Mouse (Mus musculus): ENCODE measurements at regions not wholly inside any gene's neighbourhood (a gene's known extent, or its start where the extent isn't known, plus 50 kb on each side); places are given as distances from the start of the nearest gene placed in this dataset.

GRCm38 (mm10) chr11:27280791-27281190 lies 687.0 kb upstream of the Vrk2 start:
- no peak for DNase-seq (ENCODE audit: low read depth, low spot score)

DNA sequence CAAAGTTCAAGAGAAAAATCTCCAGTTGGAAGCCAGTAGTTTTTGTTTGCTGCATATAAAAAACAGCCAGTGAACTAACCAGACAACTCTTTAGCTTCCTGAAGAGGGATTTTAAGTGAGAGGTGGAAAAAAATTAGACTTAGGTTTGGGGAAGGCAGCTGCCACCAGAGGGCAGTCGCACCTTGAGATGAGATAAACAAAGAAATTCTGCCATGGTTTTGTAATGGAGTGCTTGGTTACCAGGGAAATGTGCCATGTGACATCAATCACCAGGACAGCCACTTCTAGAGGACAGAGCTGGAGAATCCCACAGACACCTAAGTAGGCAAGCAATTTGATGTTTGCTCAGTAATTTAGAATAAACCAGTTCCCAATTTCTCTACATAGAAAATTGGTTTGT lies 670.5 kb upstream of the Vrk2 start:
- DNase-seq (ENCODE audit: low read depth, low spot score): peak; percentile 53

GRCm38 (mm10) chr11:27258521-27258920 lies 664.7 kb upstream of the Vrk2 start:
- no peak for DNase-seq (ENCODE audit: low read depth, low spot score)

- DNase-seq (ENCODE audit: low read depth, low spot score): no peak
Measured at GRCm38 (mm10) chr11:27235884-27236283, 642.1 kb upstream of the Vrk2 start.

DNA sequence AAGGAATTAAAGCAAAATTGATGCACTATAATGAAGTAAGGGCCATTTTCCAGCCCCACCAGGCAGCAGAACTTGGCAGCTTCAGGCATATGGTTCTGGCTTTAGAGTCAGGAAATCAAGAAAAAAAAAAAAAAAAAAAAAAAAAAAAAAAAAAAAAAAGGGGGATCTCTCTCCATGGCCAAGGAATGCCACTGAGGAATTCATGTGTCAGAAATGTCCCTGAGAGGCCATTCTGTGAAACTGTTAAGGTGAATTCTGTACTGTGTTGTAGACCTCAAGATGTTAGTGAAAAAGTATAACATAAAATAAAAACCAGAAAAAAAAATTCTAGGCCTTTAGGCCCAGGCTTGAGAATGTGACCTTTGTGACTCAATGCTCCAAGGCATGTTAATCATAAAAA lies 632.7 kb upstream of the Vrk2 start:
- no peak for DNase-seq (ENCODE audit: low read depth, low spot score)

- no peak for DNase-seq (ENCODE audit: low read depth, low spot score)
Measured at GRCm38 (mm10) chr11:27222436-27222835, 628.6 kb upstream of the Vrk2 start.

GRCm38 (mm10) chr11:27221956-27222355 lies 628.2 kb upstream of the Vrk2 start:
- no peak for DNase-seq (ENCODE audit: low read depth, low spot score)

- no peak for DNase-seq (ENCODE audit: low read depth, low spot score)
Measured at GRCm38 (mm10) chr11:27219715-27220699, 626.2 kb upstream of the Vrk2 start.

- DNase-seq (ENCODE audit: low read depth, low spot score): no peak
Measured at GRCm38 (mm10) chr11:27215752-27216151, 622.0 kb upstream of the Vrk2 start.

- no peak for DNase-seq (ENCODE audit: low read depth, low spot score)
Measured at GRCm38 (mm10) chr11:27203330-27204214, 609.8 kb upstream of the Vrk2 start.

GRCm38 (mm10) chr11:27184035-27184434 lies 590.2 kb upstream of the Vrk2 start:
- peak; percentile 15 for DNase-seq (ENCODE audit: low read depth, low spot score)

- DNase-seq (ENCODE audit: low read depth, low spot score): no peak
Measured at GRCm38 (mm10) chr11:27183422-27183821, 589.6 kb upstream of the Vrk2 start.

GRCm38 (mm10) chr11:27160411-27160810 lies 566.6 kb upstream of the Vrk2 start:
- DNase-seq (ENCODE audit: low read depth, low spot score): no peak

Measured in telencephalon, adult 2 months (tissue).